Mouse (Mus musculus) midbrain, embryonic 14.5 days (tissue): ENCODE measurements at regions not wholly inside any gene's neighbourhood (a gene's known extent, or its start where the extent isn't known, plus 50 kb on each side); places are given as distances from the start of the nearest gene placed in this dataset.

Experiments used
- ATAC-seq: fragments of 200-750 bp; cut with Nextera tagmentation; 2 replicates; pipeline ENCODE4 v1.8.0; 2017; ENCODE audit warnings: moderate number of reproducible peaks, moderate library complexity; ENCODE audit not compliant: low FRiP score, low TSS enrichment
- DNase-seq: peaks from one replicate; pipeline ENCODE4 v3.0.0-alpha.2; 2015
- H3K27ac ChIP-seq: fragments of 300-500 bp; sonication (generic); replicated peaks from 2 replicates; pipeline ENCODE4 v1.5.1; 2014; ENCODE audit warnings: mild to moderate bottlenecking, low read depth, low read length, moderate library complexity
- H3K27me3 ChIP-seq: fragments of 300-500 bp; sonication (generic); 2 replicates; pipeline ENCODE4 v1.6.1; 2014; ENCODE audit warnings: low read length, control low read depth, mixed read lengths; ENCODE audit not compliant: control insufficient read depth, insufficient read depth
- H3K36me3 ChIP-seq: fragments of 300-500 bp; sonication (generic); 2 replicates; pipeline ENCODE4 v1.6.1; 2014; ENCODE audit warnings: low read length, control low read depth; ENCODE audit not compliant: control insufficient read depth, insufficient read depth
- H3K4me1 ChIP-seq: fragments of 300-500 bp; sonication (generic); 2 replicates; pipeline ENCODE4 v1.6.1; 2014; ENCODE audit warnings: mild to moderate bottlenecking, antibody characterized with exemption, low read length, control low read depth; ENCODE audit not compliant: control insufficient read depth, insufficient read depth
- H3K4me2 ChIP-seq: fragments of 300-500 bp; sonication (generic); 2 replicates; pipeline ENCODE4 v1.6.1; 2014; ENCODE audit warnings: mild to moderate bottlenecking, low read length, moderate library complexity
- H3K4me3 ChIP-seq: fragments of 300-500 bp; sonication (generic); replicated peaks from 2 replicates; pipeline ENCODE4 v1.5.1; 2014; ENCODE audit warnings: low read depth, low read length
- H3K9ac ChIP-seq: fragments of 300-500 bp; sonication (generic); replicated peaks from 2 replicates; pipeline ENCODE4 v1.6.1; 2014; ENCODE audit warnings: mild to moderate bottlenecking, low read length, moderate library complexity
- H3K9me3 ChIP-seq: fragments of 300-500 bp; sonication (generic); 2 replicates; pipeline ENCODE4 v1.6.1; 2016; ENCODE audit warnings: low read length, control low read depth, mixed read lengths; ENCODE audit not compliant: control insufficient read depth
- WGBS: fragments of 180-500 bp; shearing (Covaris S2); extraction: QIAGEN DNeasy Blood & Tissue Kit; methylation state at CpG from one replicate; pipeline ENCODE4 v1.1.7; 2014; 5-methylcytosine and 5-hydroxymethylcytosine counted together

DNA sequence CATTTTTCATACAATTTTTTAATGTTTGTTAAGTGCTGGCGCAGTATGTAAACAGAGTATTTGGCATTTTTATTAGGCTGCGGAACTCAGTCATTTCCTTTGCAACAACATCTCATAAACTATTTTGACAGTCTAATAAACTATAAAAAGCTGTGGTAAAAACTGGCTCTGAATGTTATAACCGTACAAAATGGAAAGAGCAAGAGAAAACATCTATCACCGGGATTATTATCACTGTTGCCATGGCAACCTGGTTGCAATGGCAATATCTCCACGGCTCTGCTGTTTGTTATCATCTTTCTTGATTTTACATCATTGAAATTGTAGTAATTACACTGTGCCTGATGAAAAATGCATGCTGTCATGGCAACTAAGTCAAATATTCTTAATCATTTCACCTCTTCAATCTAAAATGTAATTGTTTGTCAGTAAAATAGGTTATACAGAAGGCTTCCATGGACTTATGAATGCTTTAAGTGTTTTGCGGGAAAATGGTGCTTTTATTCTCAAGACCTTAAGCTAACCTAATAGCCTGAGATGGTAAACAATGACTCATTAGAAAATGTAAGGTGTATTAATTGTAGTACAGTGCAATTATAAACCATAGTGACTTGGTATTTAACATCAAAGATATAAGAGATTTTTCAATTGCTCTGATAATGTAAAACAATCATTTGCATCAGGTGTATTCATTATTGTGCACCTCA, 671.0 kb downstream of the Car8 start:
- no peak overlapping the region for H3K9ac ChIP-seq
- H3K36me3 ChIP-seq = no peaks in the 10 kb centered on the region
- ATAC-seq = peak; percentile 58; the same call in 1 of the 2 replicates
- no peaks in the 10 kb centered on the region for H3K27me3 ChIP-seq
- peaks cover 8% of the 10 kb centered on the region for H3K4me1 ChIP-seq
- H3K27ac ChIP-seq = peak overlapping the region; percentile 52
- peak; percentile 88 for DNase-seq
- 0 out of 2 replicates have a peak overlapping the region, but pooled peaks have one; percentile 17 for H3K4me2 ChIP-seq
- WGBS = 52% methylated on average over 6 of the region's 6 CpGs
- no peaks in the 10 kb centered on the region for H3K9me3 ChIP-seq
- no peak overlapping the region for H3K4me3 ChIP-seq

DNA sequence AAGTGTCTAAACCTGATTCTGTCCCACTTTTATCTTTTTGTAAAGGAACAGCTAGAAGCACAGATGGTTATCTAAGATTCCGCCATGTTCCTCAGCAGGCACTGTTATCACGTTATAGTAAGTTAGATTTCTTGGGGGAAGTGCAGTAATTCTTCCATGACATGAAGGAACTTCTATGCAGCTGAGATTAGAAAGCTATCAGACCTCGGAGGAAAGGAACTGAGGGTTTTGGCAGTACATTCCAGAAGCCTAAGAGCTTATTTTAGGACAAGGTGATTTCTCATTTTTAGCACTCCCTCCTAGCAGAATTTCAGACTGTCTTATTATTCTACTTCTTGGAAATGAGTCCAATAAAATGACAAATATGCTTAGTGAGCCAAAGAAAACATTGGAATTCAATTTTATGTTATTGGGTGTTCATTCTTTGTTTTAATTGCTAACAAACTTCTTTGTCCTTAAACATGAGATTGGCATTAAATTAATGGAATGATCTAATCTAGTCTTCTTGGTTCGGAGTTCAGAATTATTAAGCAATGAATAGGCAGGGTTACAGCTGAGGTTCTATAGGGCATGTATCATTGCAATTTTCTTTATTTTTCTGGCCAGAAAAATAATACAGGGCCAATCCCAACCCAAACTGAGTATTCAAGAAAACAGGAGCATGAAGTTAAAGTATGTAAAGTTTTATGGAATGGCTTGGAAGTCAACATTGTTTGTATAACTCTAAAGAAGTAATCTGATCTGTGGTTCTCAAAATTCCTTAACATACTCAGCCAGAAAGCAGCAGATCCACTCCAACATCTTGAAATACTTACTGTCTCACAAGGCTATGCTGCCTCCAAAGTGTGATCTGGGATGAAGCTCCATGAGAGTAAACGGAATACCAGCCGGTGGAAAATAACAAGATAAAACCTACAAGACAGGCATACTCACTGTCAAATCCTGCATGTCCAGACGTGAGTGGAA, 678.7 kb downstream of the Car8 start:
- 86% methylated on average over 7 of the region's 7 CpGs for WGBS
- Histone ChIP-seq H3K9ac (no peak overlapping the region), H3K9me3 (no peaks in the 10 kb centered on the region), H3K27ac (no peak overlapping the region), H3K4me3 (no peak overlapping the region), H3K36me3 (no peaks in the 10 kb centered on the region), H3K27me3 (no peaks in the 10 kb centered on the region), H3K4me1 (no peaks in the 10 kb centered on the region), H3K4me2 (no peak overlapping the region)
- no peak for ATAC-seq
- no peak for DNase-seq

DNA sequence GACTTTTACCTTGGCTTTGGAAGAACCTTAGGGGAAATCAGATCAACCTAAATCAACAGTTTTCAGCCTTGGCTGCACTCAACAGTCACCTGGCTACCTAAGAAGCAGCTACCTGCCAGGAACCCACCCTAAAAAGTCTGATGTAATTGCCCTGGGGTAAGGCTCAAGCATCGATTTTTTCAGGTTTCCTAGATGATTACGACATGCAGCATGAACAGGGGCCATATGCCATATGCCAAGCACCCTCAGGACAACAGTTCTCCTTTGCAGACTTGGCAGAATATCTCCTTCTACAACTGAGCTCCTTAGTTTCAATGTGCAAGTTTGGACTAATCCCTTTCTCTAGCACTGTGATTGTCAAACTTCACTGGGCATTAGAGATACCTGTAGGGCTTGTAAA, 680.1 kb downstream of the Car8 start:
- Histone ChIP-seq H3K27ac (no peak overlapping the region), H3K9me3 (no peaks in the 10 kb centered on the region), H3K4me3 (no peak overlapping the region), H3K36me3 (no peaks in the 10 kb centered on the region), H3K4me2 (no peak overlapping the region), H3K27me3 (no peaks in the 10 kb centered on the region), H3K9ac (no peak overlapping the region), H3K4me1 (no peaks in the 10 kb centered on the region)
- WGBS = 90% methylated on average over 2 of the region's 2 CpGs
- no peak for DNase-seq
- ATAC-seq = no peak

DNA sequence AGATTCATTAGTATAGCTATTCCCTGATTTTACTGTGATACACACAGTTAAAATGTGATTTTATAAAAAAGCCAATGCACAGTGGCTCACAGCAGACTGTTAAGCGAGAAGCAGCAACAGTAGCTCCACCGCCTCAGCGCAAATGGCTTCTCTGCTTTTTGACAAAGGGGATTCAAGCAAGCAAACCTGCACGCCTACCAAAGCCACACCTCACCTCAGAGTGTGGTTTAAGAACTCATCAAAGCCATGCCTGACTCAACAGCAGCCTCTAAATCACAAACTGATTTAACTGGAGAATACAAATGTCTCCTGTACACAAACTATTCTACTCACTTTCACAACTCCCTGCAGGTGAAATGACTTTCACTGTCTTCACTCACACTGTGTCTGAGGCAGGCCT, 704.5 kb downstream of the Car8 start:
- ATAC-seq = no peak
- Histone ChIP-seq H3K36me3 (no peaks in the 10 kb centered on the region), H3K27me3 (no peaks in the 10 kb centered on the region), H3K9ac (no peak overlapping the region), H3K4me3 (no peak overlapping the region), H3K27ac (no peak overlapping the region), H3K4me1 (no peaks in the 10 kb centered on the region), H3K9me3 (no peaks in the 10 kb centered on the region), H3K4me2 (no peak overlapping the region)
- no peak for DNase-seq
- 79% methylated on average over 4 of the region's 4 CpGs for WGBS

DNA sequence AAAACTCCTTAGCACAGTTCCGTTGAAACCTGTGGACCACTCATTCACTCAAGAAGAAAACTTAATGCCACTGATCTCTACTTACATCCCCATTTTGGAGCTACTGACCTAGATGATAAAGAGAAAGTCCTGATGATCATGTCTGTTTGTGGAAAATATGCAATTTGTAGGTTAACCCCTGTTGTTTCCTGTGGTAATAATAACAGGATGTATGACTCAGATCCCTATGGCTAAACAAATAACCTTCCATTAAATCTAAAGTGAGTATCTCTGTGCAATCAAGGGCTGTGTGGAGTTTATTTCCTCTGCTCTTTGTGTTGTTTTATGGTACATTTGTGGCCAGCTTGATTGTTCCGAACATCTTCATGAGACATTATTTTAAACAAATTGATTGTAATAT, 711.1 kb downstream of the Car8 start:
- no peaks in the 10 kb centered on the region for H3K4me1 ChIP-seq
- no peaks in the 10 kb centered on the region for H3K36me3 ChIP-seq
- DNase-seq (no peak), ATAC-seq (no peak)
- no peak overlapping the region for H3K4me2 ChIP-seq
- 92% methylated on average over 2 of the region's 2 CpGs for WGBS
- no peak overlapping the region for H3K27ac ChIP-seq
- no peak overlapping the region for H3K4me3 ChIP-seq
- no peaks in the 10 kb centered on the region for H3K27me3 ChIP-seq
- no peaks in the 10 kb centered on the region for H3K9me3 ChIP-seq
- H3K9ac ChIP-seq = no peak overlapping the region

DNA sequence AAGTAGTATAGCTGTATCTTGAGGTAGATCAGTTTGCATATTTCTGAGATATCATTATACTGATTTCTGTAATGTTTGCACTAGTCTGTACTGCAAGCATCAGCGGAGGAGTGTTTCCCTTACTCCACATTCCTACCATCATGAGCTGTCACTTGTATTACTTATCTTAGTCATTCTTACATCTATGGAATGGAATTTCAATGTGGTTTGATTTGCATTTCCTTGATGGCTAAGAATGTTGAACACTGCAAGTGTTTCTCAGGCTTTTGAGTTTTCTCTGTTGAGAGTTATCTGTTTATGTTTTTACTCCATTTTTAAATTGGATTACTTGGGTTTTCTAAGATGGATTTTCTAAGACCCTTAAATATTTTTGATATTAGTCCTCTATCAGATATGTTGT, 725.8 kb downstream of the Car8 start:
- ATAC-seq (no peak), DNase-seq (no peak)
- H3K36me3 ChIP-seq = no peaks in the 10 kb centered on the region
- no peaks in the 10 kb centered on the region for H3K27me3 ChIP-seq
- H3K9me3 ChIP-seq = no peaks in the 10 kb centered on the region
- no peaks in the 10 kb centered on the region for H3K4me1 ChIP-seq
- H3K27ac ChIP-seq = no peak overlapping the region
- no peak overlapping the region for H3K4me2 ChIP-seq
- WGBS = 93% methylated on average over 1 of the region's 1 CpGs
- H3K4me3 ChIP-seq = no peak overlapping the region
- no peak overlapping the region for H3K9ac ChIP-seq

DNA sequence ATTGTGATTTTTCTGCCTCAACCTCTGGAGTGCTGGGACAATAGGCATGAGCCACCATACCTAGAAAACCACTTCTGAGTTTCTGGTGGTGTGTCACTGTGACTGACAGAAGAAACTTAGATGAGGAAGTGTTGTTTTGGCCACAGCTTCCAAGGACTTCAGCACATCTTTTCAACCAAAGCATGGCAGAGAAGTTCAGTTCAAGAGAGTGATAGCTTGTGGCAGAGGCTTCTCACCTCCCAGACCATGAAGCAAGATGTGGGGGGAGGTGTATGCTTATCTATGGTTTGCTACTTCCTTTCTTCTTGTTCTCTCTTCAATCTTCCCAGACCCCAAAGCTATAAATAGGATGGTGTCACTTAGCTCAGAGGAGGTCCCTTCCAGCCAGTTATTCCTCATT, 753.3 kb downstream of the Car8 start:
- DNase-seq (no peak), ATAC-seq (no peak)
- H3K9ac ChIP-seq = no peak overlapping the region
- H3K4me1 ChIP-seq = no peaks in the 10 kb centered on the region
- H3K27ac ChIP-seq = no peak overlapping the region
- H3K4me3 ChIP-seq = no peak overlapping the region
- H3K27me3 ChIP-seq = no peaks in the 10 kb centered on the region
- H3K4me2 ChIP-seq = no peak overlapping the region
- H3K9me3 ChIP-seq = no peaks in the 10 kb centered on the region
- H3K36me3 ChIP-seq = no peaks in the 10 kb centered on the region

DNA sequence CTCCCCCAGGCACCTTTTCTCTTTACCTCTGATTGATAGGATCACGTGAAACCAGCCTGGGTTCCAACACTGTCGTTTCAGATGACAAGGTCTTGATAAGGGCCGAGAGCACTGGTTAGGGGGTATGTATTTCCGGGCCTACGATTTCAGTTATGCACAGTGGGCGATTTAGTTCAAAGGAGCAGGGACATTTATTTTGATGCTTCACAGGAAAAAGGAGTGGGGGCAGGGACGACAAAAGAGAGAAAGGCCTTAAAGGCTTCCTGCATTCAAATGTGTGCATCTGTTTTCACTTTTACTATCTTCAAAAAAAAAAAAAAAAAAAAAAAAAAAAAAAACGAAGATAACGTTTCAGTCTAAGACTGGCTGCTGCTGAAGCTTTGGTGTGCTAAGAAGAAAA, 783.7 kb downstream of the Car8 start:
- ATAC-seq = no peak
- H3K9ac ChIP-seq = no peak overlapping the region
- no peaks in the 10 kb centered on the region for H3K9me3 ChIP-seq
- peak; percentile 60 for DNase-seq
- no peak overlapping the region for H3K27ac ChIP-seq
- no peak overlapping the region for H3K4me3 ChIP-seq
- H3K4me1 ChIP-seq = 0 out of 2 replicates have a peak, but pooled peaks cover 3% of the 10 kb centered on the region
- no peaks in the 10 kb centered on the region for H3K27me3 ChIP-seq
- no peaks in the 10 kb centered on the region for H3K36me3 ChIP-seq
- 31% methylated on average over 9 of the region's 9 CpGs for WGBS
- H3K4me2 ChIP-seq = no peak overlapping the region
